Mouse (Mus musculus): ENCODE results near the gene Idh3a. TPM values are rescaled to one million over a fixed set of nuclear protein-coding genes. Genes with fewer than 3 reads are reported as not detected.
"Not testable (repeated sequence)": the region's sequence is repeated elsewhere in the genome, so short reads cannot be mapped to it uniquely, and the experiment has no call there.

Idh3a gene
- polyA plus RNA-seq, 1 experiment from 2014 or later, result 159 TPM

DNA sequence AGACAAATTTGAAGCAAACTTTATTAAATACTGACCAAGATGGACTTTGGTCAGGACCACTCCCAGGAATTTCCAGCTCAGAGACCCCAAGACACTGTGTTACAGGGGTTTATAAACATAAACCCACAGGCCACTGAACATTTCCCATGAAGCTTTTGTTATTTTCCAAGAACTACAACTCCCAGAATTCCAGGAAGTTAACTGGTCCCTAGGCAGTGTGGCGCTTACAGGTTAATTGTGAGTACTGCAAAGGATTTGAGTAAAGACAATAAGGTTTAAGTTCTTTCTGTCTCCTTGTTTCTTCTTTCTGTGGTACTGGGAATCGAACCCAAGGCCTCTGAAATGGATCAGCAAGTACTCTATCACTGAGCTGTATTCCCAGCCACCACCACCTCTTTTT is 17.4 kb upstream of the Idh3a start:
- Histone ChIP-seq H3K27ac (replicated peaks; ENCODE audit: low read depth, low read length) (no peak overlapping the region), H3K9me3 (ENCODE audit: control insufficient read depth, low read length) (no peaks in the 10 kb centered on the region), H3K9ac (ENCODE audit: low read depth, low read length) (no peak overlapping the region), H3K4me2 (ENCODE audit: low read depth, low read length) (no peak overlapping the region), H3K36me3 (ENCODE audit: control insufficient read depth, insufficient read depth, low read length) (no peaks in the 10 kb centered on the region), H3K4me1 (ENCODE audit: control insufficient read depth, insufficient read depth, low read length) (no peaks in the 10 kb centered on the region), H3K27me3 (replicated peaks; ENCODE audit: control insufficient read depth, insufficient read depth, low read length) (no peaks in the 10 kb centered on the region), H3K4me3 (ENCODE audit: low read depth, low read length) (no peak overlapping the region)
- ATAC-seq (ENCODE audit: low read depth), result no peak
- 43% methylated on average over 2 of the region's 2 CpGs for WGBS
- peak; percentile 36 for DNase-seq (ENCODE audit: low spot score)

DNA sequence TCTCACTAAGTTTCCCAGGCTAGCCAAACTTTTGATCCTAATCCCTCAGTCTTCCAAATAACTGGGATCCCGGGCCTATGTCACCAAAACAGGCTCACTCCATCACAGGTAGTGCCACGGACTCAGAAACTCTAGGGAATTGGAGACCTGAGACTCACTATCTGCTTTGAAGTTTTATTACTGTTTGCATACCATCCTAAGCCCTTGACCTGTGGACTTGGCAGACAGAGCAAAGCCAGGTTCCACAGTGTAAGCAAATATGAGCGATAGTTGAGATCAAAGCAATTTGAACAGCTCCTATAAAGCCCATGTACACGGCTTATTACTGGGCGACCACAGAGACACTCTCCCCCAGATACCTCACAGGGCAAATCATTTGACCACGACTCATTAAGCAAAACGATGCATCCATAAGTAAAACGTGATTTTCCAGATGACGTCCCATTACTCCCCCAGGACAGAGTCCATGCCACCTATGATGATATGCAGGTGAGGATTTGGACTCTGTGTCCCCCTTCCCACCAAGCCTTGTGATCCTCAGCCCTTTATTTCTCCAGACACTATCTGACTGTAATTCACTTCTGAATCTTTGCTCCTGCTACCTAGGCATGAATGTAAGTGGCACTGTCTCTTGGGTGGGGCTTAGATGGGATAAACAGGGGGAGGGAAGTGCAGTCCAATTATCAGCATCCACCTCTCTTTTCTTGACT is 14.8 kb upstream of the Idh3a start:
- Histone ChIP-seq H3K9ac (ENCODE audit: low read depth, low read length) (no peak overlapping the region), H3K27me3 (replicated peaks; ENCODE audit: control insufficient read depth, insufficient read depth, low read length) (no peaks in the 10 kb centered on the region), H3K9me3 (ENCODE audit: control insufficient read depth, low read length) (no peaks in the 10 kb centered on the region), H3K36me3 (ENCODE audit: control insufficient read depth, insufficient read depth, low read length) (no peaks in the 10 kb centered on the region), H3K4me3 (ENCODE audit: low read depth, low read length) (no peak overlapping the region), H3K27ac (replicated peaks; ENCODE audit: low read depth, low read length) (no peak overlapping the region), H3K4me2 (ENCODE audit: low read depth, low read length) (no peak overlapping the region), H3K4me1 (ENCODE audit: control insufficient read depth, insufficient read depth, low read length) (no peaks in the 10 kb centered on the region)
- WGBS, result 68% methylated on average over 9 of the region's 9 CpGs
- DNase-seq (ENCODE audit: low spot score) (no peak), ATAC-seq (ENCODE audit: low read depth) (no peak)

DNA sequence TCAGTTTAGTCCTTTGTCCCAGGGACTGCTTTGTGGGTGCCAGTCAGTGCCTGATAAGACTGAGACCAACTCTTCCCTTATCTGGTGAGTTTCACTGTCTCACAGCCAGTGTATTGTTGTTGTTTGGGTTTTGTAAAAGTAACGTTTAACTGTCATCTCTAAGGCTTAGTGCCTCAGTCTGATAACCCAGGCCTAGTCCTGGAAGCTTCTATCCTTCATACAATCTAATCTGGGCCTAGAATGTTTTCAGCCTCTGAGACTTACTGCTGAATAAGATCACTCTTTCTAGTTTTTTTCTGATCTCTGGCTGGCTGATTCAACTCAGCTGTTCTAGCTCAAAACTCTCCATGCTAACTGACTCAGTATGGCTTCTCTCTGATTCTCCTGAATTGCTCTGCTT is 2.4 kb upstream of the Idh3a start:
- DNase-seq (ENCODE audit: low spot score) (no peak), ATAC-seq (ENCODE audit: low read depth) (no peak)
- H3K27ac ChIP-seq (replicated peaks; ENCODE audit: low read depth, low read length), result no peak overlapping the region
- no peaks in the 10 kb centered on the region for H3K27me3 ChIP-seq (replicated peaks; ENCODE audit: control insufficient read depth, insufficient read depth, low read length)
- H3K4me1 ChIP-seq (ENCODE audit: control insufficient read depth, insufficient read depth, low read length), result peaks cover 9% of the 10 kb centered on the region
- no peak overlapping the region for H3K9ac ChIP-seq (ENCODE audit: low read depth, low read length)
- no peak overlapping the region for H3K4me2 ChIP-seq (ENCODE audit: low read depth, low read length)
- H3K36me3 ChIP-seq (ENCODE audit: control insufficient read depth, insufficient read depth, low read length), result no peaks in the 10 kb centered on the region
- H3K9me3 ChIP-seq (ENCODE audit: control insufficient read depth, low read length), result 0 out of 2 replicates have a peak, but pooled peaks cover 3% of the 10 kb centered on the region
- H3K4me3 ChIP-seq (ENCODE audit: low read depth, low read length), result no peak overlapping the region
- 55% methylated on average over 1 of the region's 1 CpGs for WGBS

DNA sequence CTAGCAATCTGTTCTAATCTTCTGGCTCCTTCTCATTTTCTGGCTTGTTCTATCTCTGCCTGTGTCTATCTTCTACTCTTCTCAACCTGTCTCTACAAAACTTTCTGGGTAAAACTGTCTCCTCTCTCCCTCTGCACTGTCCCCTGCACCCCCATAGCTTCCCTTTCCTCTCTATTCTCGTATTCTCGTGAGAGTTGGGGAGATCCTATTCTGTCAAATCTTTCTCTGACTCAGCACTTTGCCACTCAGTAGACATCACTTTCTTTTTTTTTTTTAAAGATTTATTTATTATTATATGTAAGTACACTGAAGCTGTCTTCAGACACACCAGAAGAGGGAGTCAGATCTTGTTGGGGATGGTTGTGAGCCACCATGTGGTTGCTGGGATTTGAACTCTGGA is 2.0 kb upstream of the Idh3a start:
- WGBS, result 79% methylated on average over 2 of the region's 2 CpGs
- H3K4me1 ChIP-seq (ENCODE audit: control insufficient read depth, insufficient read depth, low read length); ATAC-seq (ENCODE audit: low read depth); H3K4me3 ChIP-seq (ENCODE audit: low read depth, low read length); H3K9ac ChIP-seq (ENCODE audit: low read depth, low read length); H3K9me3 ChIP-seq (ENCODE audit: control insufficient read depth, low read length); H3K4me2 ChIP-seq (ENCODE audit: low read depth, low read length); H3K36me3 ChIP-seq (ENCODE audit: control insufficient read depth, insufficient read depth, low read length); DNase-seq (ENCODE audit: low spot score); H3K27ac ChIP-seq (replicated peaks; ENCODE audit: low read depth, low read length); H3K27me3 ChIP-seq (replicated peaks; ENCODE audit: control insufficient read depth, insufficient read depth, low read length): not testable (repeated sequence)

DNA sequence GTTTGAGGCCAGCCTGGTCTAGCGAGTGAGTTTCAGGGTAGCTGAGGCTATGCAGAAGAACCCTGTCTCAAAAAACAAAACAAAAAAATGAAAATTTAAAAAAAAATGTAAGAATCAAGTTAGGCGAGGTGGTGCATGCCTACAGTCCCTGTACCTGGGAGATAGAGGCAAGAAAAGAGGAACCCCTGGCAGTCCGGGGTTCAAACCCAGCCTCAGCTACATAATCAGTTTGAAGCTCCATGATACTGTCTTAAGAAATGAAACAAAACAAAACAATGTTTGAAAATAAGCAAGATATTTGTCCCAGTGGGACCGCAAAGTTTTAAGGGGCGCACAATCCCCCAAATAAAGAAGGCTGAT is 315 bp upstream of the Idh3a start:
- Histone ChIP-seq H3K4me3 (ENCODE audit: low read depth, low read length) (peak overlapping the region; percentile 74), H3K27ac (replicated peaks; ENCODE audit: low read depth, low read length) (no peak overlapping the region), H3K9ac (ENCODE audit: low read depth, low read length) (no peak overlapping the region)

DNA sequence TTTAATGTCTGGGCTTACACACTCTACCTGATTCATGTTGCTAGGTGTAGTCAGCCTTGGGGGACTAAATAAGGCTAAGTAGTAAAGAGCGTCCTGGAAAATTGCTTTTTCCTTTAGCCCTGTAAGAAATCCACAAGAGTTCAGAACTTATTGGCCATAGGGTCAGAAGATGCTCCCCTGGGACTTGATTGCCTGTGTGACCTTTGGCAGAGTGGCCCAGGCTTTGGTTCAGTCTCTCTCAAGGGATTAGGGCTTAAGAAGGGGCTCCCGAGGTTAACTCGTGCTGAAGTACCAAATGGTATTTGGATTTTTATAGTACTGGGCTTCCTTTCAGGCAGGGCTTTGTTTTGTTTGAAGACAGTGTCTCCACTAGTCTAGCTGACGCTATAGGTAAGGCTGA is 1.7 kb downstream of the Idh3a start:
- H3K4me1 ChIP-seq (ENCODE audit: control insufficient read depth, insufficient read depth, low read length), result peaks cover 9% of the 10 kb centered on the region
- H3K27me3 ChIP-seq (replicated peaks; ENCODE audit: control insufficient read depth, insufficient read depth, low read length), result no peaks in the 10 kb centered on the region
- no peak overlapping the region for H3K4me3 ChIP-seq (ENCODE audit: low read depth, low read length)
- DNase-seq (ENCODE audit: low spot score) (no peak), ATAC-seq (ENCODE audit: low read depth) (no peak)
- H3K9me3 ChIP-seq (ENCODE audit: control insufficient read depth, low read length), result no peaks in the 10 kb centered on the region
- H3K9ac ChIP-seq (ENCODE audit: low read depth, low read length), result 0 out of 2 replicates have a peak overlapping the region, but pooled peaks have one; percentile 28
- 53% methylated on average over 4 of the region's 4 CpGs for WGBS
- peaks cover 26% of the 10 kb centered on the region for H3K36me3 ChIP-seq (ENCODE audit: control insufficient read depth, insufficient read depth, low read length)
- H3K4me2 ChIP-seq (ENCODE audit: low read depth, low read length), result peak overlapping the region; percentile 93; the same call in 1 of the 2 replicates
- H3K27ac ChIP-seq (replicated peaks; ENCODE audit: low read depth, low read length), result no peak overlapping the region

More for the DNA sequence above, 315 bp upstream of the Idh3a start:
- Histone ChIP-seq H3K4me2 (ENCODE audit: low read depth, low read length) (peak overlapping the region; percentile 93), H3K27me3 (replicated peaks; ENCODE audit: control insufficient read depth, insufficient read depth, low read length) (no peaks in the 10 kb centered on the region), H3K9me3 (ENCODE audit: control insufficient read depth, low read length) (no peaks in the 10 kb centered on the region), H3K36me3 (ENCODE audit: control insufficient read depth, insufficient read depth, low read length) (peaks cover 7% of the 10 kb centered on the region), H3K4me1 (ENCODE audit: control insufficient read depth, insufficient read depth, low read length) (peaks cover 9% of the 10 kb centered on the region)
- ATAC-seq (ENCODE audit: low read depth), result peak; percentile 5; the same call in 1 of the 2 replicates
- no peak for DNase-seq (ENCODE audit: low spot score)
- 32% methylated on average over 5 of the region's 5 CpGs for WGBS

DNA sequence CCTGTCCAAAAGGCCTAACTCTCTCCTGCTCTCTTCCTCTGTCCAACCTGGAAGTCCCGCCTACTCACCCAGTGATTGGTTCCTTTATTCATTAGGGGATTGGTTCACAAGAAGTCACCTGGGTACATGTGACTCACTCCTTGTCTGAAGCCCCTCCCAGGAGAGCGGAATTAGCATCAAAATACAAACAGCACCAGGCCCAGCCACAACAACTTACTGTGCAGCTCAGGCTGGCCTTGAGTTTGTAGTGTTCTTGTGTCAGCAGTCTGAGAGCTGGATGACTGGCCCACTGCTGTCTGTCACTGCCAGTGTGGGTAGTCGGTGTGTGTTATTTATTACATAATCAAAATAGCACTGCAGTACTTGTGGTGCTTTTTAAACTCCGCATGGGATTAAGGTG is 7.5 kb downstream of the Idh3a start:
- H3K9ac ChIP-seq (ENCODE audit: low read depth, low read length); H3K4me1 ChIP-seq (ENCODE audit: control insufficient read depth, insufficient read depth, low read length); H3K27ac ChIP-seq (replicated peaks; ENCODE audit: low read depth, low read length); H3K4me3 ChIP-seq (ENCODE audit: low read depth, low read length); H3K27me3 ChIP-seq (replicated peaks; ENCODE audit: control insufficient read depth, insufficient read depth, low read length); H3K4me2 ChIP-seq (ENCODE audit: low read depth, low read length); ATAC-seq (ENCODE audit: low read depth); H3K9me3 ChIP-seq (ENCODE audit: control insufficient read depth, low read length); DNase-seq (ENCODE audit: low spot score): not testable (repeated sequence)
- H3K36me3 ChIP-seq (ENCODE audit: control insufficient read depth, insufficient read depth, low read length), result peaks cover 80% of the 10 kb centered on the region
- WGBS, result 83% methylated on average over 4 of the region's 4 CpGs

DNA sequence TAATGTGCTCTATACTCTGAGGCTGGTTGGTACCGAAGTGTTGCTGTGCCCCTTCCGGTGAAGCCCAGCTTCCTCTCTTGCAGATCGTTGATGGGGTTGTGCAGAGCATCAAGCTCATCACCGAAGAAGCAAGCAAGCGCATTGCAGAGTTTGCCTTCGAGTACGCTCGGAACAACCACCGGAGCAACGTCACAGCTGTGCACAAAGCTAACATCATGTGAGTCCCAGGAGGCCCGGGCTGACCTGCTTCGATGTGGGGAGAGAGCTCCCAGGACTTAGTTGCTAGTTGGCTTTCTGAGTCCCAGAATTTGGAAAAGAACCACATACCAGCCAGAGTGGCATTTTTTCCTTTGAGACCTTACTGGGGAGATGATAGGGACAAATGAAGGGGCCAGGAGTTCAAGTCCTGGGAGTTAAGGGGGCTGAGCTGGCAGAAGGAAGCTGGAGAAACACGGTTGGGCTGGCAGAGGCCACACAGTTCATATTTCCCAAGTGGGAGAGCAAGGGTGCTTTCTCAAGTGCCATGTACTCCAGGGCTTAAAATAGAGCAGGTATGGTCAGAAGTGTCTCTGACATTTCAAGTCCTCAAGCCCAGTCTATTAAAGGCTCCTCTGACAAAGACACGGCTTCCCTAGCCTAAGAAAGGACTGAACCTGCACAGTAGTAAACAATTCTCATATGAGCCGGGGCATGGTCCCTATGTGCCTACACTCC is 10.8 kb downstream of the Idh3a start:
- ATAC-seq (ENCODE audit: low read depth) (no peak), DNase-seq (ENCODE audit: low spot score) (no peak)
- peaks cover 91% of the 10 kb centered on the region for H3K36me3 ChIP-seq (ENCODE audit: control insufficient read depth, insufficient read depth, low read length)
- no peaks in the 10 kb centered on the region for H3K4me1 ChIP-seq (ENCODE audit: control insufficient read depth, insufficient read depth, low read length)
- H3K9ac ChIP-seq (ENCODE audit: low read depth, low read length), result no peak overlapping the region
- H3K4me2 ChIP-seq (ENCODE audit: low read depth, low read length), result no peak overlapping the region
- H3K27ac ChIP-seq (replicated peaks; ENCODE audit: low read depth, low read length), result no peak overlapping the region
- H3K4me3 ChIP-seq (ENCODE audit: low read depth, low read length), result no peak overlapping the region
- H3K27me3 ChIP-seq (replicated peaks; ENCODE audit: control insufficient read depth, insufficient read depth, low read length), result no peaks in the 10 kb centered on the region
- WGBS, result 94% methylated on average over 15 of the region's 15 CpGs
- no peaks in the 10 kb centered on the region for H3K9me3 ChIP-seq (ENCODE audit: control insufficient read depth, low read length)

DNA sequence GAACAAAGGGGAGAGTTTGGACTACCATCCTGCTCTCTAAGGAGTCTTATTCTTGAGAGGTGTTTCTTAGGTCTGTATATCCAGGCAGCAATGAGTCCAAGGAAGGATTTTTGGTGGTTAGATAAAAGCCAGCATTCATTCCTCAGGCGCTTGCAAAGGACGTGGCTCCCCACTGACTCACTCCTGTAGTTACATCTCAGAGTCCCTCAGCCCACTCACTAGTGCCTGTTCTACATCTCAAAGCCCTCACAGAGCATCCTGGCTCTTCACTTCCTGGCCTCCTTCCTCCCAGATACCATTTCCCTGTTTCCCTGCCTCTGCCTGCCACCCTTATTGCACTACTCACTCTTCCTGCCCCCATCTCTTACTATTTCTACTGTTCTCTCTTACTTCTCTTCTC is 16.3 kb downstream of the Idh3a start:
- no peaks in the 10 kb centered on the region for H3K4me1 ChIP-seq (ENCODE audit: control insufficient read depth, insufficient read depth, low read length)
- DNase-seq (ENCODE audit: low spot score) (no peak), ATAC-seq (ENCODE audit: low read depth) (no peak)
- WGBS, result 89% methylated on average over 2 of the region's 2 CpGs
- no peak overlapping the region for H3K4me2 ChIP-seq (ENCODE audit: low read depth, low read length)
- no peak overlapping the region for H3K4me3 ChIP-seq (ENCODE audit: low read depth, low read length)
- no peak overlapping the region for H3K27ac ChIP-seq (replicated peaks; ENCODE audit: low read depth, low read length)
- H3K27me3 ChIP-seq (replicated peaks; ENCODE audit: control insufficient read depth, insufficient read depth, low read length), result no peaks in the 10 kb centered on the region
- peaks cover 74% of the 10 kb centered on the region for H3K36me3 ChIP-seq (ENCODE audit: control insufficient read depth, insufficient read depth, low read length)
- no peaks in the 10 kb centered on the region for H3K9me3 ChIP-seq (ENCODE audit: control insufficient read depth, low read length)
- no peak overlapping the region for H3K9ac ChIP-seq (ENCODE audit: low read depth, low read length)
